Mouse (Mus musculus) heart, postnatal 0 days (tissue): ENCODE measurements around the gene Rps3.

Experiments
- CTCF ChIP-seq: IDR thresholded peaks from 2 replicates; pipeline ENCODE4 v1.5.1; 2016; ENCODE audit warnings: antibody characterized with exemption, control low read depth, low read depth
- EP300 ChIP-seq: IDR thresholded peaks from 2 replicates; pipeline ENCODE4 v1.6.1; 2016; ENCODE audit warnings: antibody characterized with exemption, low read depth

DNA sequence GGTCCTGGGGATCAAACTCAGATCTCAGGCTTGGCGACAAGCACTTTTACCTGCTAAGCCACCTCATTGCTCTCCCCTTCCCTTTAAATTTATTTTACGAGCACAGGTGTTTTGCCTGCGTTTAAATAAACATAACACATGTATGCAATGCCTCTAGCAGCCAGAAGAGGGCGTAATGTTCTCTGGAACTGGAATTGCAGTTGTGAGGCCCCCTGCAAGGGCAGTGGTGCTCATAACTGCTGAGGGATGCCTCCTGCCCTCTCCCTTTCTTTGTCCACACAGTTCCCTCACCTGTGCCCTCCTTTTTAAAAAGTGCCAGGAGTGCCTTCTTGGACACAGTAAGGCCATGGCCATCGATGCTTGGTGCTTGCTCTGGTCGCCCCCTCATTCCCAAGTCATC, 39.5 kb downstream of the Rps3 start:
- TF ChIP-seq CTCF (peak; percentile 52), EP300 (no peak)
